ENCODE assay signal across 15 mouse cellular contexts in genomic region chr16:10771769-10772510, GRCm38 (mm10). TPM values are rescaled to one million over a fixed set of nuclear protein-coding genes. Genes with fewer than 3 reads are reported as not detected.
DNase-seq lines count a peak whose midpoint lies in the region; ATAC-seq and TF ChIP-seq lines count a peak whose summit lies in the region.
"Had no signal": no experiment of that assay in that cellular context is flagged by ENCODE, and none has a peak within 500 bp of the region (broad histone marks: within the 10 kb centered on the region; RNA-seq: fewer than 3 reads in every experiment).

No protein-coding gene starts in this region.

- TF ChIP-seq CTCF in lung, adult 2 months (IDR thresholded peaks at IDR 0.05; ENCODE audit: insufficient read depth, low read length) = no peak

- peak; percentile 24; the same call in 1 of the 2 replicates for ATAC-seq in lung, embryonic 16.5 days (ENCODE audit: low read depth)
- peak; percentile 69 for ATAC-seq in common myeloid progenitor, adult 5-6 weeks (replicated peaks; ENCODE audit: low read depth, poor library complexity, severe bottlenecking)
- ATAC-seq in monocyte, adult 5-6 weeks (replicated peaks; ENCODE audit: insufficient number of reproducible peaks, low FRiP score, low TSS enrichment, poor library complexity, severe bottlenecking) = 0 out of 2 replicates have a peak, but pooled peaks have one; percentile 5

- H3K27ac ChIP-seq in lung, embryonic 16.5 days (ENCODE audit: low read length) = no peak overlapping the region
- H3K27ac ChIP-seq: hindbrain, embryonic 14.5 days; macrophage; neural tube, embryonic 13.5 days had no signal

- DNase-seq in lung, adult 2 months = no peak
- peak; percentile 80 for DNase-seq in thymus, postnatal 25 days
- DNase-seq in ovary, postnatal 10 days (ENCODE audit: low spot score) = no peak
- no peak for DNase-seq in retina, postnatal 1 day
- no peak for DNase-seq in kidney, postnatal 25 days
- DNase-seq: gastrocnemius, postnatal 36 days; kidney, postnatal 10 days had no signal

- no peak overlapping the region for H3K4me3 ChIP-seq in lung, embryonic 16.5 days (ENCODE audit: low read length)
- H3K4me3 ChIP-seq in lung, adult 2 months (replicated peaks; ENCODE audit: extremely low read depth, low read depth, low read length) = no peak overlapping the region
- H3K4me3 ChIP-seq: neural tube, embryonic 13.5 days had no signal

- no peaks in the 10 kb centered on the region for H3K36me3 ChIP-seq in lung, embryonic 16.5 days (ENCODE audit: control insufficient read depth, insufficient read depth, low read length)
- H3K36me3 ChIP-seq: neural tube, embryonic 13.5 days had no signal

- no peak overlapping the region for H3K4me2 ChIP-seq in lung, embryonic 16.5 days (ENCODE audit: low read depth, low read length)
- H3K4me2 ChIP-seq: hindbrain, embryonic 14.5 days; neural tube, embryonic 13.5 days had no signal

- no peak overlapping the region for H3K9ac ChIP-seq in lung, embryonic 16.5 days (ENCODE audit: low read length)
- H3K9ac ChIP-seq: hindbrain, embryonic 14.5 days; neural tube, embryonic 13.5 days had no signal

- no peaks in the 10 kb centered on the region for H3K4me1 ChIP-seq in lung, embryonic 16.5 days (replicated peaks; ENCODE audit: control insufficient read depth, insufficient read depth, low read length)
- 0 out of 2 replicates have a peak, but pooled peaks cover 3% of the 10 kb centered on the region for H3K4me1 ChIP-seq in lung, adult 2 months (ENCODE audit: control insufficient read depth, insufficient read depth, low read length)

- H3K9me3 ChIP-seq in lung, embryonic 16.5 days (ENCODE audit: control insufficient read depth, low read length) = no peaks in the 10 kb centered on the region
- H3K9me3 ChIP-seq: neural tube, embryonic 13.5 days had no signal

- H3K27me3 ChIP-seq in lung, embryonic 16.5 days (ENCODE audit: control insufficient read depth, insufficient read depth, low read depth, low read length) = no peaks in the 10 kb centered on the region

- no peak for TF ChIP-seq POLR2A in lung, adult 2 months (IDR thresholded peaks at IDR 0.05; ENCODE audit: borderline replicate concordance, extremely low read depth, low read depth, low read length)

- 54% methylated on average over 19 of the region's 19 CpGs for WGBS in lung, embryonic 16.5 days
- WGBS in lung, adult 2 months = 65% methylated on average over 19 of the region's 19 CpGs

RNA-seq across cellular contexts. Expression of gene Socs1, which starts 13.4 kb away (rescaled TPM):
- 6.8 and 8.7 TPM in 2 replicates for polyA plus RNA-seq in lung, embryonic 16.5 days (2015; fragmentation: Nextera tagmentation; extraction: Ambion mirVana)
- 8.8 and 11.6 TPM in 2 replicates for polyA plus RNA-seq in lung, adult 2 months (2012; rRNA removed)
- 0.59 and 2.3 TPM in 2 replicates for total RNA-seq in common myeloid progenitor, adult 5-6 weeks (2017)
- 1.4 to 6.3 TPM (median 1.5 TPM) in 3 replicates for total RNA-seq in monocyte, adult 5-6 weeks (2017)

RNA-seq across cellular contexts. Expression of gene Tnp2, which starts 16.5 kb away (rescaled TPM):
- polyA plus RNA-seq in lung, embryonic 16.5 days (2015; fragmentation: Nextera tagmentation; extraction: Ambion mirVana) = not detected in 2 replicates
- 0.82 and 2.7 TPM in 2 replicates for polyA plus RNA-seq in lung, adult 2 months (2012; rRNA removed)
- total RNA-seq in common myeloid progenitor, adult 5-6 weeks (2017) = not detected in 2 replicates
- total RNA-seq in monocyte, adult 5-6 weeks (2017) = 6.7 TPM in 1 of 3 replicates, not detected in the others
- total RNA-seq: left cerebral cortex, postnatal 14 days had no signal
- polyA plus RNA-seq: hindbrain, embryonic 14.5 days; macrophage; neural tube, embryonic 13.5 days; stomach, embryonic 14.5 days had no signal

RNA-seq across cellular contexts. Expression of gene Prm3, which starts 18.8 kb away (rescaled TPM):
- not detected in 2 replicates for polyA plus RNA-seq in lung, embryonic 16.5 days (2015; fragmentation: Nextera tagmentation; extraction: Ambion mirVana)
- not detected in 2 replicates for polyA plus RNA-seq in lung, adult 2 months (2012; rRNA removed)
- not detected in 2 replicates for total RNA-seq in common myeloid progenitor, adult 5-6 weeks (2017)
- not detected in 3 replicates for total RNA-seq in monocyte, adult 5-6 weeks (2017)
- total RNA-seq: gastrocnemius, postnatal 36 days; left cerebral cortex, postnatal 14 days had no signal
- polyA plus RNA-seq: hindbrain, embryonic 14.5 days; macrophage; neural tube, embryonic 13.5 days; stomach, embryonic 14.5 days had no signal

RNA-seq across cellular contexts. Expression of gene Prm2, which starts 24.0 kb away (rescaled TPM):
- polyA plus RNA-seq in lung, embryonic 16.5 days (2015; fragmentation: Nextera tagmentation; extraction: Ambion mirVana) = not detected in 2 replicates
- polyA plus RNA-seq in lung, adult 2 months (2012; rRNA removed) = 0.83 and 1.8 TPM in 2 replicates
- not detected in 2 replicates for total RNA-seq in common myeloid progenitor, adult 5-6 weeks (2017)
- total RNA-seq in monocyte, adult 5-6 weeks (2017) = 6.1 to 11.8 TPM in 2 of 3 replicates, not detected in the other
- total RNA-seq: gastrocnemius, postnatal 36 days; left cerebral cortex, postnatal 14 days had no signal
- polyA plus RNA-seq: hindbrain, embryonic 14.5 days; macrophage; neural tube, embryonic 13.5 days; stomach, embryonic 14.5 days had no signal

RNA-seq across cellular contexts. Expression of gene Prm1, which starts 33.7 kb away (rescaled TPM):
- not detected in 2 replicates for polyA plus RNA-seq in lung, embryonic 16.5 days (2015; fragmentation: Nextera tagmentation; extraction: Ambion mirVana)
- 0.36 and 1.8 TPM in 2 replicates for polyA plus RNA-seq in lung, adult 2 months (2012; rRNA removed)
- total RNA-seq in common myeloid progenitor, adult 5-6 weeks (2017) = not detected in 2 replicates
- total RNA-seq in monocyte, adult 5-6 weeks (2017) = 1.5 to 7.7 TPM in 2 of 3 replicates, not detected in the other
- total RNA-seq: gastrocnemius, postnatal 36 days; left cerebral cortex, postnatal 14 days had no signal
- polyA plus RNA-seq: macrophage; stomach, embryonic 14.5 days had no signal

Comparison
In these comparisons a context has a peak if more than half of its experiments do, and no peak if none do; other contexts are left out.
1. ATAC-seq: peak in every context shown above with its lines; median percentile 69 in common myeloid progenitor, adult 5-6 weeks; 24 in lung, embryonic 16.5 days; 5 in monocyte, adult 5-6 weeks.